Mouse (Mus musculus): ENCODE data around the gene Gm5751. TPM values are rescaled to one million over a fixed set of nuclear protein-coding genes. Genes with fewer than 3 reads are reported as not detected.

Gene Gm5751
- polyA plus RNA-seq, 1 experiment from 2014 or later: not detected

DNA sequence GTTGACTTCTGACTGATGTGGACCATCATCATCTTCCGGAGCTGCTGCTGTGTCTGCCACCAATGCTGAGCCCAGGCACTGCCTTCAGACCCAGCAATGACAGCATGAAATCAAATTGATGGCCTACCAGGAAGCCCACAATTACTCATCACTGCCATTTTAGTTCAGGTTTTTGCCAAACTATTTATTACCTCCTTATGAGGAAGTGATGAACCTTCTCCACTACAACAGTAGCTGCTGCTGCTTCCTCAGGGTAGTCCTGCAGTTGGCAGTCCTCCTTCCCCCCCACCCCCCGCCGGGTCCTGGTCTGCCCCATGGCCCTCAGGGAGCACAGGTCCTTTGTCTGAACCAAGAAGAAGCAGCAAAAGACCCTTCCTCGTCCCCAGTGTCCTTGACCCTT is 26.8 kb downstream of the Gm5751 start:
- H3K4me2 ChIP-seq (ENCODE audit: low read length): no peak overlapping the region

DNA sequence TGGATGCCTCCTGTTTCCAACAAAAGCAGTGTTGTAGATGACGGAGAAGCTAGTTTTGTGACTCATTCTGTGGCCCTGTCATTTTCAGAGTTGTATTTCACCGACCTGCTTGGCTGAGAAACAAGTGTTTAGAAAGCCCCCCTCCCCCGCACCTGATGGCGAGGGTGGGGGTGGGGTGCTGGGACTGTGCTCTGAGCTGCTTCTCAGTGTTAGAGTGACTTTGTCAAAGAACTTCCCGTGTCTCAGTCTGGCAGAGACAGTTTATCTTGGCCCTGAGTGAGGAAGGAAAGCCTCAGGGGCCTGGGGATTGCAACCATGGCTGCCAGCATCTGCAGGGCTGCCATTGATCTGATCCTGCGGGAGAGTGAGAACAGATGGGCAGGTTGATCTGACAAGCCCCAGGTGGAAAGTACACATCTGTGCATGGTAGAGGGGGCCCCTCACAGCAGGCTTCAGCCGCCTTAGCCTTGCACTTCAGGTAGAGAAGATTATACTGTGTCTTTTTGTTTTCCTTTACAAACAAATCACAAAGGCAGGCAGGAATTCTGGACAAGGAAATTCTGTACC is 27.9 kb downstream of the Gm5751 start:
- H3K4me3 ChIP-seq (ENCODE audit: low read length): no peak overlapping the region
- no peak overlapping the region for H3K9ac ChIP-seq (ENCODE audit: low read depth, low read length)
- H3K4me2 ChIP-seq (ENCODE audit: low read length): no peak overlapping the region
- H3K9me3 ChIP-seq (ENCODE audit: control insufficient read depth, low read length): no peaks in the 10 kb centered on the region
- ATAC-seq: peak; percentile 80
- H3K27me3 ChIP-seq (replicated peaks; ENCODE audit: control insufficient read depth, insufficient read depth, low read length): no peaks in the 10 kb centered on the region
- WGBS: 25% methylated on average over 6 of the region's 7 CpGs
- no peaks in the 10 kb centered on the region for H3K36me3 ChIP-seq (ENCODE audit: control insufficient read depth, insufficient read depth, low read length)
- H3K4me1 ChIP-seq (ENCODE audit: control insufficient read depth, insufficient read depth, low read depth, low read length): no peaks in the 10 kb centered on the region
- H3K27ac ChIP-seq (ENCODE audit: low read depth, low read length): no peak overlapping the region

More for the DNA sequence above, 26.8 kb downstream of the Gm5751 start:
- Histone ChIP-seq H3K27ac (ENCODE audit: low read depth, low read length) (no peak overlapping the region), H3K4me3 (ENCODE audit: low read length) (no peak overlapping the region), H3K27me3 (replicated peaks; ENCODE audit: control insufficient read depth, insufficient read depth, low read length) (no peaks in the 10 kb centered on the region), H3K9me3 (ENCODE audit: control insufficient read depth, low read length) (no peaks in the 10 kb centered on the region), H3K36me3 (ENCODE audit: control insufficient read depth, insufficient read depth, low read length) (no peaks in the 10 kb centered on the region), H3K9ac (ENCODE audit: low read depth, low read length) (no peak overlapping the region), H3K4me1 (ENCODE audit: control insufficient read depth, insufficient read depth, low read depth, low read length) (no peaks in the 10 kb centered on the region)
- 69% methylated on average over 3 of the region's 4 CpGs for whole genome bisulfite sequencing
- no peak for ATAC-seq

DNA sequence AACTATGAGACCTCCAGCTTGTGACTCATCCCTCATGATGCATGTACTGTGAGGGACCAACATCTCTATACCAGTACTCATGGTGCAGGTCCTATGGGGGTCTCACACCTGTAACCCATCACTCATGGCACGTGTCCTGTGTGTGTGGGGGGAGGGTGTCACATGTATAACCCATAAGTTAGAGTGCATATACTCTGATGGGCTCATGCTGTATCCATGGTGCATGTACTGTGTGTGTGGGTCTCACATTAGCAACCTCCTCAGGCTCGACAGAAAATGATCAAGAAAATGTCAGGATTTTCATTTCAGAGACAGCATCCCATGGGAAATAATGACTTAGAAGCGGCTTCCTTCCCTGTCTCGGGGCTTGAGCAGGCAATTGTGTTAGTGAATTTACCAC is 47.0 kb downstream of the Gm5751 start:
- 58% methylated on average over 4 of the region's 4 CpGs for WGBS
- H3K9me3 ChIP-seq (ENCODE audit: control insufficient read depth, low read length): peaks cover 4% of the 10 kb centered on the region; the same call in 1 of the 2 replicates
- no peaks in the 10 kb centered on the region for H3K36me3 ChIP-seq (ENCODE audit: control insufficient read depth, insufficient read depth, low read length)
- ATAC-seq: peak; percentile 60
- no peaks in the 10 kb centered on the region for H3K4me1 ChIP-seq (ENCODE audit: control insufficient read depth, insufficient read depth, low read depth, low read length)
- H3K27ac ChIP-seq (ENCODE audit: low read depth, low read length): no peak overlapping the region
- H3K27me3 ChIP-seq (replicated peaks; ENCODE audit: control insufficient read depth, insufficient read depth, low read length): no peaks in the 10 kb centered on the region
- no peak overlapping the region for H3K9ac ChIP-seq (ENCODE audit: low read depth, low read length)
- H3K4me2 ChIP-seq (ENCODE audit: low read length): no peak overlapping the region
- no peak overlapping the region for H3K4me3 ChIP-seq (ENCODE audit: low read length)

DNA sequence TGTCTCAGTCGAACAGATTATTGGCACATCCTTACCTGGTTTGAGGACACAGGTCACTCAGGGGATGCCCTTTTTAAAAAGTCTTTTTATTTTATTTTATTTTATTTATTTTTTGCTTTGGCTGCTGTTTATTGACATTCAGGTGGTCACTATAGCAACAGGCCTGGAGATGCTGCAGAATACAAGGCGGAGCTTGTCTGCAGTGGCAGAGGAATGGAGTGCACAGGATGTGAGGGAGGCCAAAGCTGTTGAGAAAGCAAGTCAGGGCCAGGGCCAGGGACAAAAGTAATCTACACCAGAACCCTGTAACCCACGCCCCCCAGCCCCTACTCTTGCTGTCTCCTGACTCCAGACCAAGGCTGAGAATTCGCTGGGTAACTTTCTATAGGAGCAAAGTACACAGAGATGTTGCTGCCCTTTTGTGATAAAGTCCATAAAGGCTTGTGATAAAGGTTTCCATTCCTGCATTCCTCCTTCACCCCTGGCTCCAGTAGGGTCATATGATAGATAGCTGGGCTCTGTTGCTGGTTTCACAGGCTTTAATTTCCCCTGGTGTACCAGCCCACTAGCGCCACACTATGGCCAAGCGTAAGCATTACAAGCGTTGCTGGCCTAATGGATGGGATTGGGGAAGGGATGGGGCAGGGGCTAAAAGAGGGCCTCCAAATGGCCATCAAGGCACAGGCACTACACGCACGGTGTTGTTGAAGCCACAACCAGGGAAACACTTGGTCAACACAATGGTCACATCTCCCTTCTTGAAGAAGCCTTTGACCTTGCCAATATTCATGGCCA is 48.0 kb downstream of the Gm5751 start:
- Histone ChIP-seq H3K4me3 (ENCODE audit: low read length) (no peak overlapping the region), H3K27me3 (replicated peaks; ENCODE audit: control insufficient read depth, insufficient read depth, low read length) (no peaks in the 10 kb centered on the region), H3K4me1 (ENCODE audit: control insufficient read depth, insufficient read depth, low read depth, low read length) (no peaks in the 10 kb centered on the region), H3K27ac (ENCODE audit: low read depth, low read length) (no peak overlapping the region), H3K36me3 (ENCODE audit: control insufficient read depth, insufficient read depth, low read length) (no peaks in the 10 kb centered on the region), H3K4me2 (ENCODE audit: low read length) (no peak overlapping the region), H3K9me3 (ENCODE audit: control insufficient read depth, low read length) (peaks cover 4% of the 10 kb centered on the region; the same call in 1 of the 2 replicates), H3K9ac (ENCODE audit: low read depth, low read length) (no peak overlapping the region)
- 58% methylated on average over 9 of the region's 9 CpGs for WGBS
- ATAC-seq: peak; percentile 84

DNA sequence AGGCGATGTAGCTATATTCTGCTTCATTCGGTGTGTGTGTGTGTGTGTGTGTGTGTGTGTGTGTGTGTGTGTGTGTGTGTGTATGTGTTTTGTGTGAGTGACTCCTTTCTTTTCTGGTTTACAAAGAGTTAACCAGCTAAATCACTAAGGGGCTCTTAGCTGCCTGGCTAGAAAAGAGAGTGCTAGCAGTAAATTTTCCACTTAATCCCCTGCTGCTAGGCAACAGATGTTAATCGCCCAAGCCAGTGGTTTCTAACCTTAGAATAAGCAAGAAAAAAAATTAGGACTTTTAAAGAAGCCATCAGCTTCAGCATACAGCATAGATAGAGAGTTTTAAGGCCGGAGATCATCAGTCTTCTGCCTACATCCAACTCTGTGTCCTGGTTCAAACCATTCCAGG is 53.3 kb downstream of the Gm5751 start:
- Histone ChIP-seq H3K4me2 (ENCODE audit: low read length) (no peak overlapping the region), H3K4me1 (ENCODE audit: control insufficient read depth, insufficient read depth, low read depth, low read length) (no peaks in the 10 kb centered on the region), H3K27me3 (replicated peaks; ENCODE audit: control insufficient read depth, insufficient read depth, low read length) (no peaks in the 10 kb centered on the region), H3K27ac (ENCODE audit: low read depth, low read length) (no peak overlapping the region), H3K36me3 (ENCODE audit: control insufficient read depth, insufficient read depth, low read length) (no peaks in the 10 kb centered on the region), H3K4me3 (ENCODE audit: low read length) (no peak overlapping the region), H3K9ac (ENCODE audit: low read depth, low read length) (no peak overlapping the region), H3K9me3 (ENCODE audit: control insufficient read depth, low read length) (no peaks in the 10 kb centered on the region)
- peak; percentile 73 for ATAC-seq
- 37% methylated on average over 4 of the region's 4 CpGs for WGBS

Other genes with a start within 250 kb of the Gm5751 start
- gene Ssxb8, start 183.4 kb upstream of the Gm5751 start, polyA plus RNA-seq (2015; fragmentation: Nextera tagmentation; extraction: Ambion mirVana): not detected in 2 replicates
- not detected in 2 replicates for gene Ssx9, start 125.8 kb upstream of the Gm5751 start, polyA plus RNA-seq (2015; fragmentation: Nextera tagmentation; extraction: Ambion mirVana)
- gene Ssxb5, start 70.6 kb upstream of the Gm5751 start, polyA plus RNA-seq (2015; fragmentation: Nextera tagmentation; extraction: Ambion mirVana): not detected in 2 replicates
- gene Gm6592, start 30.3 kb upstream of the Gm5751 start, polyA plus RNA-seq (2015; fragmentation: Nextera tagmentation; extraction: Ambion mirVana): not detected in 2 replicates
- gene B630019K06Rik, start 18.1 kb downstream of the Gm5751 start, polyA plus RNA-seq (2015; fragmentation: Nextera tagmentation; extraction: Ambion mirVana): 22.4 and 23.5 TPM in 2 replicates
- gene Fthl17b, start 88.7 kb downstream of the Gm5751 start, polyA plus RNA-seq (2015; fragmentation: Nextera tagmentation; extraction: Ambion mirVana): not detected in 2 replicates
- not detected in 2 replicates for gene Fthl17c, start 102.3 kb downstream of the Gm5751 start, polyA plus RNA-seq (2015; fragmentation: Nextera tagmentation; extraction: Ambion mirVana)
- not detected in 2 replicates for gene Fthl17d, start 112.5 kb downstream of the Gm5751 start, polyA plus RNA-seq (2015; fragmentation: Nextera tagmentation; extraction: Ambion mirVana)
- gene Fthl17e, start 159.2 kb downstream of the Gm5751 start, polyA plus RNA-seq (2015; fragmentation: Nextera tagmentation; extraction: Ambion mirVana): not detected in 2 replicates
- not detected in 2 replicates for gene Fthl17f, start 188.8 kb downstream of the Gm5751 start, polyA plus RNA-seq (2015; fragmentation: Nextera tagmentation; extraction: Ambion mirVana)
- gene 4930402K13Rik, start 230.3 kb downstream of the Gm5751 start, polyA plus RNA-seq (2015; fragmentation: Nextera tagmentation; extraction: Ambion mirVana): not detected in 2 replicates